ENCODE assay signal across 19 mouse cellular contexts in genomic region chr5:147496921-147497320, GRCm38 (mm10).
DNase-seq lines count a peak whose midpoint lies in the region; ATAC-seq and TF ChIP-seq lines count a peak whose summit lies in the region.
"Had no signal": no experiment of that assay in that cellular context is flagged by ENCODE, and none has a peak within 500 bp of the region (broad histone marks: within the 10 kb centered on the region; RNA-seq: fewer than 3 reads in every experiment).

No protein-coding gene starts in this region.

- peaks cover 32% of the 10 kb centered on the region for H3K4me1 ChIP-seq in cerebellum, adult 2 months (ENCODE audit: control insufficient read depth, insufficient read depth, low read length)
- H3K4me1 ChIP-seq in kidney, adult 2 months (ENCODE audit: control insufficient read depth, insufficient read depth, low read length), result peaks cover 24% of the 10 kb centered on the region
- 0 out of 2 replicates have a peak, but pooled peaks cover 7% of the 10 kb centered on the region for H3K4me1 ChIP-seq in kidney, embryonic 15.5 days
- H3K4me1 ChIP-seq: embryonic facial prominence, embryonic 12.5 days; midbrain, embryonic 12.5 days had no signal

- H3K27ac ChIP-seq in cerebellum, adult 2 months (ENCODE audit: insufficient read depth, low read length), result no peak overlapping the region; the same call in 1 of the 2 replicates
- H3K27ac ChIP-seq in kidney, adult 2 months (ENCODE audit: insufficient read depth, low read depth, low read length), result no peak overlapping the region
- no peak overlapping the region for H3K27ac ChIP-seq in kidney, embryonic 15.5 days
- H3K27ac ChIP-seq: embryonic facial prominence, embryonic 12.5 days; hindbrain, embryonic 14.5 days; limb, embryonic 15.5 days; liver, embryonic 14.5 days; midbrain, embryonic 12.5 days had no signal

- no peak; the same call in 1 of the 2 replicates for ATAC-seq in kidney, embryonic 15.5 days (replicated peaks; ENCODE audit: low FRiP score)
- ATAC-seq: CD4-positive, CD25-positive, alpha-beta regulatory T cell, adult 4 months; forebrain, postnatal 0 days had no signal

- no peak overlapping the region for H3K4me3 ChIP-seq in cerebellum, adult 2 months (replicated peaks; ENCODE audit: insufficient read depth, low read depth, low read length)
- no peak overlapping the region for H3K4me3 ChIP-seq in kidney, adult 2 months (ENCODE audit: insufficient read depth, low read depth, low read length)
- no peak overlapping the region for H3K4me3 ChIP-seq in kidney, embryonic 15.5 days (replicated peaks)
- H3K4me3 ChIP-seq: embryonic facial prominence, embryonic 12.5 days; limb, embryonic 15.5 days; midbrain, embryonic 12.5 days had no signal

- WGBS in cerebellum, adult 2 months, result 13% methylated on average over 4 of the region's 4 CpGs
- 53% methylated on average over 4 of the region's 4 CpGs for WGBS in kidney, adult 2 months
- 68% methylated on average over 4 of the region's 4 CpGs for WGBS in kidney, embryonic 15.5 days

- H3K36me3 ChIP-seq in kidney, adult 2 months (ENCODE audit: control insufficient read depth, insufficient read depth, low read length), result no peaks in the 10 kb centered on the region; the same call in 1 of the 2 replicates
- no peaks in the 10 kb centered on the region for H3K36me3 ChIP-seq in kidney, embryonic 15.5 days
- H3K36me3 ChIP-seq: embryonic facial prominence, embryonic 12.5 days; midbrain, embryonic 12.5 days had no signal

- peak; percentile 33 to 49 for DNase-seq in cerebellum, adult 2 months
- DNase-seq in cerebellum, adult 11 months, result no peak
- peak; percentile 81 for DNase-seq in kidney, adult 2 months
- DNase-seq in kidney, adult 8-10 months, result peak; percentile 57 to 64
- DNase-seq in kidney, postnatal 36 days, result peak; percentile 64 to 66
- no peak for DNase-seq in frontal cortex, postnatal 25 days (ENCODE audit: low spot score in 2 of 2)
- DNase-seq: adrenal gland, postnatal 14 days; forebrain, postnatal 0 days; gastrocnemius, postnatal 36 days; left cerebral cortex, postnatal 4 days; lung, embryonic 14.5 days; thymus, postnatal 14 days had no signal

- no peak for TF ChIP-seq CTCF in cerebellum, adult 2 months (IDR thresholded peaks at IDR 0.05; ENCODE audit: borderline replicate concordance, insufficient read depth, low read depth, low read length)
- no peak for TF ChIP-seq CTCF in kidney, adult 2 months (conservative IDR thresholded peaks at IDR 0.05; ENCODE audit: insufficient read depth, insufficient read length, low read depth, low read length)

- H3K9ac ChIP-seq in kidney, embryonic 15.5 days, result no peak overlapping the region
- H3K9ac ChIP-seq: embryonic facial prominence, embryonic 12.5 days; forebrain, postnatal 0 days; hindbrain, embryonic 14.5 days; limb, embryonic 15.5 days; liver, embryonic 14.5 days; lung, embryonic 14.5 days; midbrain, embryonic 12.5 days had no signal

- no peaks in the 10 kb centered on the region for H3K9me3 ChIP-seq in kidney, embryonic 15.5 days (replicated peaks)
- H3K9me3 ChIP-seq: embryonic facial prominence, embryonic 12.5 days; limb, embryonic 15.5 days; midbrain, embryonic 12.5 days had no signal

- H3K27me3 ChIP-seq in cerebellum, adult 2 months (ENCODE audit: control insufficient read depth, insufficient read depth, low read length), result no peaks in the 10 kb centered on the region
- H3K27me3 ChIP-seq in kidney, adult 2 months (replicated peaks; ENCODE audit: control insufficient read depth, insufficient read depth, low read length), result no peaks in the 10 kb centered on the region
- H3K27me3 ChIP-seq in kidney, embryonic 15.5 days, result no peaks in the 10 kb centered on the region
- H3K27me3 ChIP-seq: embryonic facial prominence, embryonic 12.5 days; limb, embryonic 15.5 days; midbrain, embryonic 12.5 days had no signal

- no peak overlapping the region for H3K4me2 ChIP-seq in kidney, embryonic 15.5 days
- H3K4me2 ChIP-seq: embryonic facial prominence, embryonic 12.5 days; hindbrain, embryonic 14.5 days; limb, embryonic 15.5 days; lung, embryonic 14.5 days; midbrain, embryonic 12.5 days had no signal

- TF ChIP-seq POLR2A in cerebellum, adult 2 months (IDR thresholded peaks at IDR 0.05; ENCODE audit: borderline replicate concordance, insufficient read depth, low read length), result no peak
- TF ChIP-seq POLR2A in kidney, adult 2 months (IDR thresholded peaks at IDR 0.05; ENCODE audit: low read depth, low read length), result no peak

Comparison
In these comparisons a context has a peak if more than half of its experiments do, and no peak if none do; other contexts are left out.
1. DNase-seq: peak in cerebellum, adult 2 months (2 of 2), kidney, adult 2 months (single experiment), kidney, adult 8-10 months (2 of 2) and kidney, postnatal 36 days (2 of 2); none in cerebellum, adult 11 months (single experiment) and frontal cortex, postnatal 25 days (0 of 2).